Mouse (Mus musculus): ENCODE measurements around the gene Cdc42bpa.

GRCm38 (mm10) chr1:179945017-179945416 is 15.3 kb upstream of the Cdc42bpa start:
- TF ChIP-seq CTCF (conservative IDR thresholded peaks at IDR 0.05; ENCODE audit: low read length) (no peak), NANOG (IDR thresholded peaks at IDR 0.05; ENCODE audit: borderline replicate concordance, low read length) (no peak)
